Mouse (Mus musculus) ZHBTc4 (cell line): ENCODE measurements around the gene H2al2a.
"Not testable (repeated sequence)": the region's sequence is repeated elsewhere in the genome, so short reads cannot be mapped to it uniquely, and the experiment has no call there.

Experiments used
- DNase-seq: peaks from one replicate; pipeline ENCODE4 v3.0.0-alpha.2; 2011; ENCODE audit warnings: low read depth, low spot score

H2al2a gene

DNA sequence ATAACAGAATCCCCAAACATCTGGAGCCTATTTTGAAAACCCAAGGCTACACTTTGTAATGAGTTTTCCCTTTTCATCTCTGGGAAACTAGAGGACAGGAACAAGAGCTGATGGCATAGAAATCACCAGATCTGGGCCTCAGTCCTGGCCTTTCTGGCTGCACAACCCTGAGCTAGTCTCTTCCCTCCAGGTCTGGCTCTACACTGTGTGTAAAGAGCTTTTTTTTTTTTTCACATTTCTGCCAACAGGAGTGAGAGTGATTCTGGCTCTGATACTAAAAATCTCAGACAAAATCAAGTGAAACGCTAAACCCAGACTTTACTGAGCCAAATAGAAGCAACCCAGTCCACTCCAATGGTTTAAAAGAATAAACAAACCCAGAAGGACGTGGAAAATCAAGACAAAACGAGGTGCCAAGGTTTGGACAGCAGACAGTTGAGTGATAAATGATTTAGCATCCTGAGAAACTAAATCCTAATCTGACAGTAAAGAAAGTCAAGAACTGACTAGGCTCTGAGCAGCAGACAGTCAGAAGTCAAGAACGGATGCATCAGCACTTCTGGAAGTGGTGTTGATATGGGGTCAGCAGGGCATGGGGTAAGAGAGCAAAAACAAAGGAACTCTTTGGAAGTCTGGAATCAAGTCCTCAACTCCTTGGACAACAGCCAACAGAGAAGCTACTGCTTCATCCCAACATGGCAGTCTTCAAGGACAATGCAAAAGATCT is 21.0 kb downstream of the H2al2a start:
- DNase-seq = no peak

DNA sequence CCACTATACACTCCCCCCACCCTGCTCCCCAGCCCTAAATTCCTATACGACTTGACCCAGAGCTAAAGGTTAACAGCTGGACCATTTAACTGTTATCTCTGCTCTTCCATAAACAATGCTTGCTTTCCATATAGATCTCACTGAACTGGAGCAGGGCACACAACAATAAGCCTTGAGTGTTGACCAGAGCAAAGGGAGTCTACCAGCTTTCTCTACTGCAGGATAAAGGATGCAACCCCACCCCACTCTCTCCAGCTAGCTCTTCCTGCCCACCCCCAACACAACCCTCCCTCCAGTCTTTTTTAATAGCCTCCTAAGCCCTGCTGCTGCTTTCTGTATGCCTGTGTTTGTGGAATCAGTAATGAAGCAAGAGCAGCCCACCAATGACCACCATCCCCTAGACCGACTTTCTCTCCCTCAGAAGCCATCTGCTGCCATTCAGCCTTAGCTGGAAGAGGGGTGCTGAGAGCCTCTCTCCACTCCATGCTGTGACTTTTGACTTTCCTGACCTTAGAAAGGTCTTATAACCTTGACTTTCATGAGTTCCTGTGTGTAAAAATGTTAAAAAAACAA is 22.8 kb downstream of the H2al2a start:
- DNase-seq = peak; percentile 69

DNA sequence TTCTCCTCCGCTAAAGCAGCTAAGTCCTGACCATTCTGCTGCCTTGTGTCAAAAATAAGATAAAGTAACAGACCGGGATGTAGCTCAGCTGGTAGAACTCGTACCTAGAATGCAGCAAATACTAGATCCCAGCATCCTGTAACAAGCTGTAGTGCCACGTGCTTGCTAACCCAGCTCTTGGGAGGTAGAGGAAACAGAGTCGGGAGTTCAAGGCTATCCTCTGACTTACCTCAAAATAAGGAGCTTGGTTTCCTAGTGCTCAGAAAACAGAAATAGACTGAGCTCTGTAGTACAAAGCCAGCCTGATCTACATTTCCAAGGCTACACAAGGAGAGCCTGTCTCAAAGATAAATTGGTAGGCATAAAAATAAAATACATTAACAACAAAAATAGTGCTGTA is 23.5 kb downstream of the H2al2a start:
- no peak for DNase-seq

DNA sequence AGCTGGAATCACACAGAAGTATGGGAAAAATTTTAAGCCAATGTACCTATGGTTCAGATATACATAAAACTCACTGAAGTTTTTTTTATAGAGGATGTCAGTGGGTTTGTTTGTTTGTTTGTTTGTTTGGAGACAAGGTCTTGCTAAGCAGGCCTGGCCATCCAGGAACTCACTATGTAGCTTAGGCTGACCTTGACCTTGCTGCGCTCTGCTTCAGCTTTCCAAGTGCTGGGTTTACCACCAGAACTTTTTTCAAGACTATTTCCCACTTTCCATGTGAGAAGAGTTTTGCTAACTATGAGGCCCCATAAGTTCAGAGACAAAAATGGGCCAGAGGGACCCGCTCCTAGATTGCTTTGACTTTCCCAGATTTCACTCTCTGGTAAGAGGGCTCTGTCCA is 23.9 kb downstream of the H2al2a start:
- no peak for DNase-seq

DNA sequence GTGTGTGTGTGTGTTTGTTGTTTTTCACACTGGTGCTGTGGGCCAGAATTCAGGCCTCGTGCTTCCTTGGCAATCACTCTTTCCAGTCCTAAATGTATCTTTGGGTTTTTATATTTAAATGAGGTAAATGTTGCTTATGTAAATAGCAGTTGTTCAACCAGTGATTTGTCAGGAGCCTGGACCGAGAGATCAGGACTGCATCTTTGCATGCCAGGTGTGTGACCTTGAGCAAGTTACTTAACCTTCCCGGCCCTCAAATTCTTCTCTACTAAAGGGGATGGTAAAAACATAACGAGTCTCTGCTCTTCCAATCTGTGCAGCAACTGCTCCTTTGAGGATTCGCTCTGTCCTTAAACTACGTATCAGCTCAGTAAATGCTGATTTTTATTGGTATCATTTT is 25.4 kb downstream of the H2al2a start:
- peak; percentile 80 for DNase-seq

GRCm38 (mm10) chr2:17970662-17971061 is 26.1 kb downstream of the H2al2a start:
- DNase-seq = no peak

DNA sequence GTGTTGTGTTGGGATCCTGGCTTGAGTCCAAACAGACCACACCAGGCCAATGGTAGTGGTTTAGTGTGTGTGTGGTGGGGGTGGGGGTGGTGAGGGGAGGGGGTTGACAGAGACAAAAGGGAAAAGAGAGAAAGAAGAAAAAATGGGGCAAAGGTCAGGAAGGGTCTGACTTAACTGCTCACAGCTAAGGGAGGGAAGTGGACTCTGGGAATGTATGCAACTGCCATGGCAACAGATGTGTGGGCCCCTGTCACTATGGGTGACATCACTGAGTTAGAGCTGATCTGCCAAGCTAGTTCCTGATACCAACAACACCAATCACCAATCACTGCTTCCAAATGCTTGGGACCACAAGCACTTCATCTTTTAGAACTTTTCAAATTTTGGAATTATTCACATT is 26.6 kb downstream of the H2al2a start:
- DNase-seq = no peak

DNA sequence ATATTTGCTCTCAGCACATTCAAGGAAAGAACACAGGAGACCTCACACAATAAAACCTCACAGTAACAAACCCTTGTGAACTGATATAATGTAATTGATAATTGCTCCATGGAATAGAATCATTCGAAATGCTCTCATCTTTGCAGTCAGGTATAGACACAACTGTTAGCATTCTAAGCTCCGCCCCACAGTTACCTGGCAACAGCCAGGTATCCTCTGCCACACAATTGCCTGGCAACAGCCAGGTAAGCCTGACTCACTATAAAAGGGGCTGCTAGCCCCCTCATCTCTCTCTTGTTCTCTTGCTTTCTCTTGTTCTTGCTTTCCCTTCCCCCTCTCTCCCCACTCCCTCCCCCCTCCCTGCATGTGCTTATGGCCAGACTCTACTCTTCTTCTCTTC is 28.2 kb downstream of the H2al2a start:
- no peak for DNase-seq

DNA sequence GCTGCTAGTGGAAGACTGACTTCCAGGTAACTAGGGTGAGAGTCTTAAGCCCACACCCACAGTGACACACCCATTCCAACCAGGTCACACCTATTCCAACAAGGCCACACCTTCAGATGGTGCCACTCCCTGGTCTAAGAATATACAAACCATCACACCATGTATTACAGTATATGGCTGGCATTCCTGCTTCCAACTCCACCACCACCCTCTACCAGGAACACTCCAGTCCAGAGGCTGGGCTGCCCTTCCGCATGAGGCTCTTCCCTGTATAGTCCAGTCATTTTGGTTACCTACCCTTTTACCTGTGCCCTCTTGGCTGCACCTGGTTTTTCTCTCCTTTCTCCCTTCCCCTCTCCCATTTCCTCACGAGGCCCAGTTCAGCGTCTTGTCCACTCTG is 28.7 kb downstream of the H2al2a start:
- DNase-seq = not testable (repeated sequence)

GRCm38 (mm10) chr2:17959501-17959900 is 37.3 kb downstream of the H2al2a start:
- no peak for DNase-seq

DNA sequence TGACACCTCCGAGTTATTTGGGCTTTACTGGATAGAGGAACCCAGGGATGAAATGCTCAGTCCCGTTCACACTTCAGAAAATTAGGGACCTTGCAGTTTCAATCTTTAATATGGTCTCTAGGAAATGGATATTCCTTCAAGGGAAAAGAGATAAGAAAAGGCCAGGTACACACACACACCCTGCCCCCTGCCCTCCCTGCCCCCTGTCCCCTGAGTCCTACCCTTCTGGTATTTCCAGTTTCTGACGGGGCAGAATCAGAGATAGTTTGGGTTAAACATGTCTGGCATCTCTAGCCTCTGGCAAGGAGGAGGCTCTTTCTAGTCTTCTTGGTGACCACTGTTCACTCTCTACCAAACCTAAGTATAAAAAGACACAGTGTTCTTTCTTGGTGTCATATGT is 49.9 kb downstream of the H2al2a start:
- no peak for DNase-seq
